Mouse (Mus musculus) liver, adult 2 months (tissue): Measurements from ENCODE around the gene Klc2. TPM values are rescaled to one million over a fixed set of nuclear protein-coding genes. Genes with fewer than 3 reads are reported as not detected.
"Not testable (repeated sequence)": the region's sequence is repeated elsewhere in the genome, so short reads cannot be mapped to it uniquely, and the experiment has no call there.

ENCODE experiments used
- DNase-seq: peaks from one replicate; pipeline ENCODE4 v3.0.0-alpha.2; 2011; ENCODE audit warnings: low read depth, low spot score; ENCODE audit errors: extremely low read depth
- H3K27ac ChIP-seq: fragments of 200-500 bp; replicated peaks from 2 replicates; pipeline ENCODE4 v1.5.1; 2012; ENCODE audit warnings: low read depth, mild to moderate bottlenecking, control low read depth, inconsistent platforms, low read length; ENCODE audit not compliant: insufficient read depth
- H3K27me3 ChIP-seq: fragments of 200-500 bp; 2 replicates; pipeline ENCODE4 v1.6.1; 2012; ENCODE audit warnings: mild to moderate bottlenecking, moderate library complexity, low read length, inconsistent platforms; ENCODE audit not compliant: control insufficient read depth, insufficient read depth
- H3K36me3 ChIP-seq: fragments of 200-500 bp; 2 replicates; pipeline ENCODE4 v1.6.1; 2012; ENCODE audit warnings: low read length, inconsistent platforms; ENCODE audit not compliant: control insufficient read depth, insufficient read depth
- H3K4me1 ChIP-seq: fragments of 200-500 bp; 2 replicates; pipeline ENCODE4 v1.6.1; 2011; ENCODE audit warnings: low read length; ENCODE audit not compliant: control insufficient read depth, insufficient read depth
- H3K4me3 ChIP-seq: fragments of 200-500 bp; 2 replicates; pipeline ENCODE4 v1.5.1; 2011; ENCODE audit warnings: low read depth, mild to moderate bottlenecking, control low read depth, low read length, moderate library complexity; ENCODE audit not compliant: insufficient read depth
- H3K79me2 ChIP-seq: fragments of 200-500 bp; 2 replicates; pipeline ENCODE4 v1.6.1; 2012; ENCODE audit warnings: inconsistent platforms, mild to moderate bottlenecking, low read length, moderate library complexity; ENCODE audit not compliant: control insufficient read depth, insufficient read depth
- H3K9ac ChIP-seq: fragments of 200-500 bp; 2 replicates; pipeline ENCODE4 v1.6.1; 2012; ENCODE audit warnings: low read depth, mild to moderate bottlenecking, control low read depth, inconsistent platforms, low read length
- CTCF ChIP-seq: fragments of 200-500 bp; IDR thresholded peaks from 2 replicates; pipeline ENCODE4 v1.5.1; 2011; ENCODE audit warnings: low read depth, low read length, control low read depth
- POLR2A ChIP-seq: fragments of 200-500 bp; IDR thresholded peaks from 2 replicates; pipeline ENCODE4 v1.6.1; 2011; ENCODE audit warnings: low read length, control low read depth; ENCODE audit not compliant: insufficient read depth; ENCODE audit errors: extremely low read depth
- WGBS: fragments of 180-500 bp; shearing (Covaris S2); methylation state at CpG from one replicate; pipeline ENCODE4 v1.1.7; 2018; 5-methylcytosine and 5-hydroxymethylcytosine counted together
- polyA plus RNA-seq: library from polyadenylated mRNA; depleted of rRNA; stranded (reverse); fragments of >200 nt; gene quantifications from 2 replicates; pipeline ENCODE4 v1.2.3, GENCODE M21; 2012
- total RNA-seq: library from RNA; depleted of rRNA; stranded (reverse); fragments of >200 nt; gene quantifications from 2 replicates; pipeline ENCODE4 v1.2.3, GENCODE M21; 2014

Klc2 gene
- total and polyA plus RNA-seq, 2 experiments: 2.4 to 12.3 TPM

- Histone ChIP-seq H3K4me1 (peaks cover 2% of the 10 kb centered on the region; the same call in 1 of the 2 replicates), H3K36me3 (no peaks in the 10 kb centered on the region), H3K27me3 (no peaks in the 10 kb centered on the region), H3K27ac (no peak overlapping the region), H3K4me3 (no peak overlapping the region), H3K9ac (no peak overlapping the region), H3K79me2 (no peaks in the 10 kb centered on the region)
- DNase-seq: peak; percentile 44
- WGBS: 1% methylated on average over 21 of the region's 21 CpGs
- TF ChIP-seq POLR2A (no peak), CTCF (peak; percentile 86)
Measured at GRCm38 (mm10) chr19:5094243-5094632, 24.1 kb downstream of the Klc2 start.

- Histone ChIP-seq H3K36me3 (no peaks in the 10 kb centered on the region), H3K79me2 (no peaks in the 10 kb centered on the region), H3K9ac (no peak overlapping the region), H3K27me3 (no peaks in the 10 kb centered on the region), H3K4me1 (peaks cover 6% of the 10 kb centered on the region; the same call in 1 of the 2 replicates), H3K27ac (no peak overlapping the region), H3K4me3 (no peak overlapping the region)
- no peak for DNase-seq
- TF ChIP-seq CTCF: no peak
- TF ChIP-seq POLR2A: no peak
- WGBS: 78% methylated on average over 12 of the region's 12 CpGs
Measured at GRCm38 (mm10) chr19:5093481-5094242, 24.7 kb downstream of the Klc2 start.

- Histone ChIP-seq H3K79me2 (no peaks in the 10 kb centered on the region), H3K27ac (no peak overlapping the region), H3K36me3 (no peaks in the 10 kb centered on the region), H3K27me3 (no peaks in the 10 kb centered on the region), H3K4me3 (no peak overlapping the region), H3K4me1 (peaks cover 8% of the 10 kb centered on the region), H3K9ac (no peak overlapping the region)
- WGBS: 92% methylated on average over 10 of the region's 10 CpGs
- no peak for TF ChIP-seq CTCF
- TF ChIP-seq POLR2A: no peak
- DNase-seq: no peak
Measured at GRCm38 (mm10) chr19:5092083-5092482, 26.3 kb downstream of the Klc2 start.

- peak overlapping the region; percentile 10; the same call in 1 of the 2 replicates for H3K9ac ChIP-seq
- TF ChIP-seq POLR2A: no peak
- TF ChIP-seq CTCF: no peak
- H3K27ac ChIP-seq: no peak overlapping the region
- H3K4me3 ChIP-seq: peak overlapping the region; percentile 78; the same call in 1 of the 2 replicates
- no peaks in the 10 kb centered on the region for H3K79me2 ChIP-seq
- H3K27me3 ChIP-seq: peaks cover 4% of the 10 kb centered on the region; the same call in 1 of the 2 replicates
- WGBS: 91% methylated on average over 4 of the region's 4 CpGs
- H3K4me1 ChIP-seq: peaks cover 11% of the 10 kb centered on the region
- no peak for DNase-seq
- H3K36me3 ChIP-seq: no peaks in the 10 kb centered on the region
Measured at GRCm38 (mm10) chr19:5089324-5089723, 29.0 kb downstream of the Klc2 start.

GRCm38 (mm10) chr19:5087884-5088728 is 30.3 kb downstream of the Klc2 start, which contains the start of gene Yif1a:
Gene Yif1a (plus strand): TSS chr19:5088538.
- Histone ChIP-seq H3K9ac (peak within 1 kb of the TSS; percentile 80), H3K36me3 (no peaks in the 10 kb centered on the region), H3K27me3 (peaks cover 7% of the 10 kb centered on the region; the same call in 1 of the 2 replicates), H3K79me2 (no peaks in the 10 kb centered on the region), H3K4me1 (peaks cover 11% of the 10 kb centered on the region), H3K4me3 (peak within 1 kb of the TSS; percentile 78), H3K27ac (peak within 1 kb of the TSS; percentile 77)
- TF ChIP-seq CTCF: peak; percentile 77
- TF ChIP-seq POLR2A: peak; percentile 80
- WGBS: under 1% methylated on average over 58 of the region's 58 CpGs
- peak; percentile 100 for DNase-seq

GRCm38 (mm10) chr19:5086533-5086932 is 31.8 kb downstream of the Klc2 start:
- H3K36me3 ChIP-seq, H3K9ac ChIP-seq, H3K79me2 ChIP-seq, DNase-seq, H3K4me3 ChIP-seq, H3K27ac ChIP-seq: not testable (repeated sequence)
- Histone ChIP-seq H3K27me3 (peaks cover 16% of the 10 kb centered on the region), H3K4me1 (peaks cover 11% of the 10 kb centered on the region)
- WGBS: 45% methylated on average over 4 of the region's 4 CpGs
